Mouse (Mus musculus): ENCODE data around the gene Foxk1. TPM values are rescaled to one million over a fixed set of nuclear protein-coding genes. Genes with fewer than 3 reads are reported as not detected.

Foxk1 gene
- polyA plus RNA-seq, 1 experiment from 2014 or later, result 8.6 TPM

GRCm38 (mm10) chr5:142477866-142478615 lies 76.7 kb downstream of the Foxk1 start:
- H3K79me2 ChIP-seq (ENCODE audit: inconsistent target), result no peaks in the 10 kb centered on the region
- WGBS (ENCODE audit: missing documents), result 86% methylated on average over 5 of the region's 5 CpGs
- H3K4me3 ChIP-seq (ENCODE audit: inconsistent target), result no peak overlapping the region
- H3K27ac ChIP-seq, result no peak overlapping the region
- H3K36me3 ChIP-seq (ENCODE audit: inconsistent target), result peaks cover 47% of the 10 kb centered on the region

- 46% methylated on average over 17 of the region's 17 CpGs for WGBS (ENCODE audit: missing documents)
Measured at GRCm38 (mm10) chr5:142478829-142479435, 77.6 kb downstream of the Foxk1 start.

DNA sequence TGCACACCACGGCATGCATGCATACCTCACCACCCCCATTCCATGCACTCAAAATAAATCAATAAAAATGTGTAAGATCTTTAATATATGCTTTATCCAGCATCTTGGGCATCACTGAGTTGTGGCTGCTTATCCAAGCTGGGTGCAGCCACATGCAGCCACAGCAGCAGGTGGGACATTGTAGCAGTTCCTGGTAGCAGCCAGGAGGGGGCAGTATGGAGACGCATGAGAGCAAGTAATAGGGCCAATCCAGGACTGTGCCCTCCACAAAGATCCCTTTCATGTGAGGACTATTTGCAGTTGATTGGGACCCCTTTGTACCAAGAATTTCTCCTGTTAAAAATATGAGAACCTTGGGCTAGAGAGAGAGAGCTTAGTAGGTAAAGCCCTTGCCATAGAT lies 81.2 kb downstream of the Foxk1 start:
- no peak overlapping the region for H3K4me3 ChIP-seq (ENCODE audit: inconsistent target)
- no peaks in the 10 kb centered on the region for H3K79me2 ChIP-seq (ENCODE audit: inconsistent target)
- WGBS (ENCODE audit: missing documents), result 77% methylated on average over 2 of the region's 2 CpGs
- no peak overlapping the region for H3K27ac ChIP-seq
- peaks cover 10% of the 10 kb centered on the region; the same call in 1 of the 2 replicates for H3K36me3 ChIP-seq (ENCODE audit: inconsistent target)

More at GRCm38 (mm10) chr5:142478829-142479435, 77.6 kb downstream of the Foxk1 start:
- no peak overlapping the region for H3K27ac ChIP-seq
- H3K79me2 ChIP-seq (ENCODE audit: inconsistent target), result no peaks in the 10 kb centered on the region
- no peak overlapping the region for H3K4me3 ChIP-seq (ENCODE audit: inconsistent target)
- peaks cover 40% of the 10 kb centered on the region for H3K36me3 ChIP-seq (ENCODE audit: inconsistent target)

- Histone ChIP-seq H3K36me3 (ENCODE audit: inconsistent target) (no peaks in the 10 kb centered on the region), H3K27ac (no peak overlapping the region), H3K79me2 (ENCODE audit: inconsistent target) (no peaks in the 10 kb centered on the region), H3K4me3 (ENCODE audit: inconsistent target) (no peak overlapping the region)
- 95% methylated on average over 5 of the region's 5 CpGs for WGBS (ENCODE audit: missing documents)
Measured at GRCm38 (mm10) chr5:142483581-142483980, 82.3 kb downstream of the Foxk1 start.

DNA sequence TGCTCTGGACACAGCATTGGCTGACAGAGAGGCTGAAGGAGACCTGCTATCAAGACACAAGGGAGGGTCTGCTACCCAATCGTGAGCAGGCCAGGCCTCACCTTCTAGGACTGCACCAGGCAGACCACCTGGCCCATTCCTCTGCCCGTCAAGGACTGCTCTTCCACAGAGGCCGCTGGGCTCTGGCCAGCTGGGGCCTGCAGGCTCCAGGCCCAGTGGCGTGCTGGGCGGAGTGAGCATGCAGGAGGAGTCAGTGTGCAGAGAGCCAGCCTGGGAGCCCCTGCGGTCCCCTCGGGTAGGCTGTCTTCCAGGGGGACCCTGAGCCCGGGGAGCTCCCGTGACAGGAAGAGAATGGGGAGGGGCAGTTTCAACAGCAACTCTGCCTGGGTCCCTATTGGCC lies 85.4 kb downstream of the Foxk1 start:
- WGBS (ENCODE audit: missing documents), result 80% methylated on average over 9 of the region's 9 CpGs
- Histone ChIP-seq H3K79me2 (ENCODE audit: inconsistent target) (no peaks in the 10 kb centered on the region), H3K36me3 (ENCODE audit: inconsistent target) (no peaks in the 10 kb centered on the region), H3K27ac (no peak overlapping the region), H3K4me3 (ENCODE audit: inconsistent target) (no peak overlapping the region)

- H3K4me3 ChIP-seq (ENCODE audit: inconsistent target), result no peak overlapping the region
- no peak overlapping the region for H3K27ac ChIP-seq
- WGBS (ENCODE audit: missing documents), result 54% methylated on average over 9 of the region's 9 CpGs
- no peaks in the 10 kb centered on the region for H3K79me2 ChIP-seq (ENCODE audit: inconsistent target)
- no peaks in the 10 kb centered on the region for H3K36me3 ChIP-seq (ENCODE audit: inconsistent target)
Measured at GRCm38 (mm10) chr5:142489955-142490707, 88.8 kb downstream of the Foxk1 start.

DNA sequence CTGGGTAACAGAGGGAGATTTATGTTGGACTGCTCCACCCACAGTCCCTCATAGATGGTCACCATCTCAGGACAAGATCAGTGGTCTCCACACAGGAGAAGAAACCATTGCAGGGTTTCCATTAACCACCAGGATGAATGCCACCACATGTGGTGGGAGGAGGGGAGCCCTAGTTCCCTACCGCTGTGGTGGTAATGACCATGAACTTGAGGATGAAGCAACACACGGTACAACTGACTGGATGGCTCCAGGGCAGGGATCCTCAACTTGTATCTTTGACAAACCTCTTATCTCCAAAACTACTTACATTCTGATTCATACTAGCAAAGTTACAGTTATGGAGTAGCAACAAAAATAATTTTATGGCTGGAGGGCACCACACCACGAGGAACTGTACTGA lies 92.0 kb downstream of the Foxk1 start:
- whole genome bisulfite sequencing (ENCODE audit: missing documents), result 61% methylated on average over 3 of the region's 3 CpGs
- no peak overlapping the region for H3K4me3 ChIP-seq (ENCODE audit: inconsistent target)
- no peaks in the 10 kb centered on the region for H3K79me2 ChIP-seq (ENCODE audit: inconsistent target)
- no peak overlapping the region for H3K27ac ChIP-seq
- no peaks in the 10 kb centered on the region for H3K36me3 ChIP-seq (ENCODE audit: inconsistent target)

- H3K4me3 ChIP-seq (ENCODE audit: inconsistent target), result no peak overlapping the region
- 75% methylated on average over 14 of the region's 14 CpGs for WGBS (ENCODE audit: missing documents)
- H3K79me2 ChIP-seq (ENCODE audit: inconsistent target), result no peaks in the 10 kb centered on the region
- no peak overlapping the region for H3K27ac ChIP-seq
- no peaks in the 10 kb centered on the region for H3K36me3 ChIP-seq (ENCODE audit: inconsistent target)
Measured at GRCm38 (mm10) chr5:142495321-142496096, 94.2 kb downstream of the Foxk1 start.

DNA sequence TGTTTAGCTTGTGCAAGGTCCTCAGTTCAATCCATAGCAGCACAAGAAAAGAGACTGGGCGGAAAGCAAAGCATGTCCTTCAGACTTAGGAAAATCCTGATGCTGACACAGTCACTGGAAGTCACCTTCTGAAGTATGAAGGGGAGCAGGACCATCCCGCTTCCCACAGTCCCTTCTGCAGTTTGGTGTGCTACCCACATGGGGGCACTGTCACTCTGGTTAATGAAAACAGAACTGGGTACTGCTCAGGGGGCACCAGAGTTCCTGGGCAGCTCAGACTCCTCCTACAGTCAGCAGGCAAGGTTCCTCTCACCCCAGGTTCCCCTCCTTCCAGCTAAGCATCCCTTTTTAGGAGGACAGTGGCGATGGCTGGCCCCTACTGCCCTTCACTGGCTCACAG lies 97.7 kb downstream of the Foxk1 start:
- Histone ChIP-seq H3K36me3 (ENCODE audit: inconsistent target) (no peaks in the 10 kb centered on the region), H3K27ac (no peak overlapping the region), H3K79me2 (ENCODE audit: inconsistent target) (no peaks in the 10 kb centered on the region), H3K4me3 (ENCODE audit: inconsistent target) (no peak overlapping the region)
- 34% methylated on average over 3 of the region's 3 CpGs for WGBS (ENCODE audit: missing documents)

DNA sequence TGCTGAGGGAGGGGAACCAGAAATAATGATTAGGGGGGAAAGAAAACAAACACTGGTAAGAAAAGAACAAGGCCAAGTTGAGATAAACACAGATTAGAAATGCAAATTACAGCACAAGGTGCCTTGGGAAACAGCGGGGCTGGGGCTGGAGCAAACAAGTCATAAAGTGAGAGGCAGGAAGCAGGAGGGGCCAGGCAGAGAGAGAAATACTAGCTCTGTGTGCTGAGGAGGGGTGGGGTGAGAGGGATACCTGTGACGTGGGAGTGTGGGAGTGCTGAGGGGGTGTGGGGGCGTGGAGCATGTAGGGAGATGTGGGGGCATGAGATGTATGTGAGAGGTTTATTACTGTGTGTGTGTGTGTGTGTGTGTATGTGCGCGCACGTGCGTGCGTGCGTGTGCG lies 99.6 kb downstream of the Foxk1 start:
- 72% methylated on average over 9 of the region's 10 CpGs for WGBS (ENCODE audit: missing documents)
- H3K79me2 ChIP-seq (ENCODE audit: inconsistent target), result no peaks in the 10 kb centered on the region
- H3K27ac ChIP-seq, result no peak overlapping the region
- no peaks in the 10 kb centered on the region for H3K36me3 ChIP-seq (ENCODE audit: inconsistent target)
- H3K4me3 ChIP-seq (ENCODE audit: inconsistent target), result no peak overlapping the region

DNA sequence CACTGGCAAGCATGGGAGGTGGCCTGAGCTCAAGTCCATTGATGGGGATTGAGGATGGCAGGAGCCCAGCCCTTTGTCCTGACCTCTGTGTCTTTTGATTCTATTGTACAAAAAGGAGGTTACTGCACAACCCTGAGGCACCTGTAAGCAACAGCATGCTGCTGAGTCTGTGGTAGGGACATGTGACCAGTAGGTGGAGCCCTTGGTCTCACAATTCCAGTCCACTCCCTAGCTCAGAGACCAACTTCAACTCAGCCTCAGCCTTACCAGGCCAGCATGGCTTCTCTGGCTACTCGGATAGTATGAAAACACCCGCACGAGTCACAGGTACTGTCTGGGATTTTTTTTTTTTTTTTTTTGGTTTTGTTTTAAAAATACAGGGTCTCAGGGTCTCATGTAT lies 101.1 kb downstream of the Foxk1 start:
- 3% methylated on average over 3 of the region's 3 CpGs for WGBS (ENCODE audit: missing documents)
- no peak overlapping the region for H3K27ac ChIP-seq
- no peaks in the 10 kb centered on the region for H3K36me3 ChIP-seq (ENCODE audit: inconsistent target)
- H3K79me2 ChIP-seq (ENCODE audit: inconsistent target), result no peaks in the 10 kb centered on the region
- H3K4me3 ChIP-seq (ENCODE audit: inconsistent target), result no peak overlapping the region

DNA sequence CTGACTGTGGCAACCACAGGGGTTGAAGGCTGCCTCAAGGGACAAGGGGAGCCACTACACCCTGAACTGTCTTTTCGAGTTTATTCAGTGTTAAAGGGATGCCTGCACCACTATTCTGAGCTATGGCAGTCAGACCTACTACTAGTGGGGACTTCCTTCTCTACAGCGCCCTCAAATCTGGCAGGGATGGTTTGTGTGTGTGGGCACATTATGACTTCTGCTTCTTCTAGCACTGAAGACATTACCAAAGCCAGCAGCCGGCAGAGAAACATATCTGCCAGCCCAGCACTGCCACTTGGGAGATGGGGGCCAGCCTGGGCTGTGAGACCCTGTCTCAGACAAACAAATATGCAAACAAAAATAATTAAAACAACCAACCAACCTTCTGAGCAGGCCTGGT lies 102.9 kb downstream of the Foxk1 start:
- 37% methylated on average over 3 of the region's 3 CpGs for WGBS (ENCODE audit: missing documents)
- H3K27ac ChIP-seq, result no peak overlapping the region
- no peaks in the 10 kb centered on the region for H3K36me3 ChIP-seq (ENCODE audit: inconsistent target)
- no peaks in the 10 kb centered on the region for H3K79me2 ChIP-seq (ENCODE audit: inconsistent target)
- H3K4me3 ChIP-seq (ENCODE audit: inconsistent target), result no peak overlapping the region

DNA sequence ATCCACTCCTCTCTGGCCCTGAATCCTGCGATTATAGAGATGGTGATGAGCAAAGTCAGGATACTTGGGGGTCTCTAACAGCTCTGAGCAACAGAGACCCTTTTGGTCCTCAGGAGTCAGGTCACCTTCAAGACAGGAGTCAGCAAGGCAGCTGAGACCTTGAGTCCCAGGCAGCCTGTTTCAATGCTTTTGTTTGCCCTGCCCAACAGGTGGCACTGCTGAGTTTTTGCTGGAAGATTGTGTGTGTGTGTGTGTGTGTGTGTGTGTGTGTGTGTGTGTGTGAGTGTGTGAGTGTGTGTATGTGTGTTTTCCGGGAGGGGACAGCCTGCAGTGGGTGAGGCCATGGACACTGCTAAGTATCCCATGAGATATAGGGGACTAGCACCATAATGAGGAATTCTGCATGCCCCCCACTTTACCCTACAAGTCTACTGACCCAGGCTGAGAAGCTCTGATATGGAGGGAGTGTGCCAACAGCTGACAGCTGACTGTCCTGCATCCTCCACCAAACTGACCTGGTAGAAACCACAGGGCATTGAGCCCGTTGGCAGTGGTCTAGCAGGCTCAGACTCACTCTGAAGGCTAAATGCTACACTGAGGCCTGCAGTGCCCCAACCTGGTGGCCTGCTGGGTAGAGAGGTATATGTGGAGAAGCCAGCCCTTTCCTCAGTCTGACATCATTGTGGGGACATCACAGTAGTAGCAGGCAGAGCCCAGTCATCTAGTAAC lies 104.6 kb downstream of the Foxk1 start:
- 73% methylated on average over 2 of the region's 3 CpGs for WGBS (ENCODE audit: missing documents)
- H3K79me2 ChIP-seq (ENCODE audit: inconsistent target), result no peaks in the 10 kb centered on the region
- H3K27ac ChIP-seq, result no peak overlapping the region
- no peaks in the 10 kb centered on the region for H3K36me3 ChIP-seq (ENCODE audit: inconsistent target)
- no peak overlapping the region for H3K4me3 ChIP-seq (ENCODE audit: inconsistent target)
